Mouse (Mus musculus) liver, embryonic 14.5 days (tissue): ENCODE measurements around the gene Tomm40.

ENCODE experiments used
- CTCF ChIP-seq: IDR thresholded peaks from 2 replicates; pipeline ENCODE4 v1.5.1; 2016; ENCODE audit warnings: antibody characterized with exemption, low read depth, control low read depth
- EP300 ChIP-seq: IDR thresholded peaks from 2 replicates; pipeline ENCODE4 v1.6.1; 2016; ENCODE audit warnings: antibody characterized with exemption, low read depth

DNA sequence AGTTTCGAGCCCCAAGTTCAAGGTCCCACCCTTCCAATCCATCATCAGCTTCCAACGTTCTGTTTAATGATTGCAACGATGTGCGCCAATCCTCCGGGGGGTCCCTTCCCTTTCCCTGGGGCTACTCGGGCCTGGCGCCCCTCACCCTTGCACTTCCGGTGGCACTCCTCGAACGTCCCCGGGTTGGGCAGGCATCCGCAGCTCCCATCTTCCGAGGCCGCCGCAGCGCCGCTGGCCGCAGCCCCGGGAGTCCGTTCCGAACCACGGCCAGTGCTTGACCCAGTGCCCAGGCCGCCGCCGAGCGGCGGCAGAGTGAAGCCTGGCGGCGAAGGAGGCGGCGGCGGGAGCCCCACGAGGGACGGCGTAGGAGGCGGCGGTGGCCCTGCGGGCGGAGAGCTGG lies 402 bp downstream of the Tomm40 start:
- no peak for TF ChIP-seq CTCF
- TF ChIP-seq EP300 = no peak
